Mouse (Mus musculus) hindbrain, postnatal 0 days (tissue): ENCODE measurements around the gene Fxyd1. TPM values are rescaled to one million over a fixed set of nuclear protein-coding genes. Genes with fewer than 3 reads are reported as not detected.

ENCODE experiments used
- ATAC-seq: fragments of 200-750 bp; cut with Nextera tagmentation; 2 replicates; pipeline ENCODE4 v1.8.0; 2017; ENCODE audit warnings: mild to moderate bottlenecking, moderate TSS enrichment, moderate library complexity
- DNase-seq: peaks from one replicate; pipeline ENCODE4 v3.0.0-alpha.2; 2015; ENCODE audit warnings: low spot score
- H3K27ac ChIP-seq: fragments of 300-500 bp; sonication (generic); 2 replicates; pipeline ENCODE4 v1.5.1; 2014; ENCODE audit warnings: mild to moderate bottlenecking
- H3K27me3 ChIP-seq: fragments of 300-500 bp; sonication (generic); 2 replicates; pipeline ENCODE4 v1.6.1; 2014; ENCODE audit warnings: low read length, mixed read lengths; ENCODE audit not compliant: insufficient read depth
- H3K36me3 ChIP-seq: fragments of 300-500 bp; sonication (generic); 2 replicates; pipeline ENCODE4 v1.6.1; 2014; ENCODE audit warnings: low read length, mixed read lengths; ENCODE audit not compliant: insufficient read depth
- H3K4me1 ChIP-seq: fragments of 300-500 bp; sonication (generic); 2 replicates; pipeline ENCODE4 v1.6.1; 2014; ENCODE audit warnings: antibody characterized with exemption, low read length, mixed read lengths; ENCODE audit not compliant: insufficient read depth
- H3K4me2 ChIP-seq: fragments of 300-500 bp; sonication (generic); 2 replicates; pipeline ENCODE4 v1.6.1; 2014; ENCODE audit warnings: low read depth, mild to moderate bottlenecking, low read length, moderate library complexity, mixed read lengths
- H3K4me3 ChIP-seq: fragments of 300-500 bp; sonication (generic); 2 replicates; pipeline ENCODE4 v1.5.1; 2014; ENCODE audit warnings: low read length
- H3K9ac ChIP-seq: fragments of 300-500 bp; sonication (generic); replicated peaks from 2 replicates; pipeline ENCODE4 v1.6.1; 2014; ENCODE audit warnings: mild to moderate bottlenecking, low read length, moderate library complexity, mixed read lengths
- H3K9me3 ChIP-seq: fragments of 300-500 bp; sonication (generic); 2 replicates; pipeline ENCODE4 v1.6.1; 2016; ENCODE audit warnings: low read length, mixed read lengths
- CTCF ChIP-seq: IDR thresholded peaks from 2 replicates; pipeline ENCODE4 v1.5.1; 2016; ENCODE audit warnings: antibody characterized with exemption, control low read depth, low read depth
- WGBS: fragments of 180-500 bp; shearing (Covaris S2); extraction: QIAGEN DNeasy Blood & Tissue Kit; methylation state at CpG from one replicate; pipeline ENCODE4 v1.1.7; 2014; 5-methylcytosine and 5-hydroxymethylcytosine counted together
- polyA plus RNA-seq: library from polyadenylated mRNA; unstranded; fragments of >200 nt; fragmentation: Nextera tagmentation; extraction: Ambion mirVana; gene quantifications from 2 replicates; pipeline ENCODE4 v1.2.1, GENCODE M21; 2015
- total RNA-seq: library from RNA; depleted of rRNA; stranded (reverse); fragments of >200 nt; gene quantifications from 2 replicates; pipeline ENCODE4 v1.2.3, GENCODE M21; 2014; rRNA removed

Fxyd1 gene
- 24.0 and 26.5 TPM in 2 replicates for total RNA-seq
- polyA plus RNA-seq, result 129 and 150 TPM in 2 replicates

DNA sequence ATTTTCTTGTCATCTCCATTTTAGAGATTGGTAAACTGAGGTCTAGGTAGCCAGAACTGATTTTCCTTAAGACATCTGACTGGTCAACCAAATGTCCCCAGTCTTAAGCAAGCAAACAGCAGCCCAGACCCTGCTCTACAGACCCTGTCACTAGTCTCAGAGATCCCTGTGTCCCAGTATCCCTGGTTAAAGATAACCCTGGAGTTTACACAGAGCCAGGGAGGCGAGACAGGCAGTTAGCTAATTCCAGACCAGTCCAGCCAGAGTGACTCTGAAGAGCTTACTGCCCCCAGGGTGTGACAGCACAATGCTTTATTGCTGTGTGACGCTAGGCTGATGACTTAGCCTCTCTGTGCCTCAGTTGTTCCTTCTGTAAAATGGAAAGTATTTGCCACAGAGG is at the start of gene Fxyd1:
Gene Fxyd1 (minus strand): TSS at position 129 of the 400 bp plus-strand sequence.
- Histone ChIP-seq H3K4me3 (no peak within 1 kb of the TSS), H3K9me3 (no peaks in the 10 kb centered on the region), H3K36me3 (no peaks in the 10 kb centered on the region), H3K4me2 (no peak within 1 kb of the TSS), H3K9ac (no peak within 1 kb of the TSS), H3K27me3 (no peaks in the 10 kb centered on the region), H3K27ac (no peak within 1 kb of the TSS), H3K4me1 (peaks cover 11% of the 10 kb centered on the region; the same call in 1 of the 2 replicates)
- ATAC-seq (no peak), DNase-seq (no peak)
- WGBS, result 73% methylated on average over 2 of the region's 2 CpGs
- TF ChIP-seq CTCF, result no peak

DNA sequence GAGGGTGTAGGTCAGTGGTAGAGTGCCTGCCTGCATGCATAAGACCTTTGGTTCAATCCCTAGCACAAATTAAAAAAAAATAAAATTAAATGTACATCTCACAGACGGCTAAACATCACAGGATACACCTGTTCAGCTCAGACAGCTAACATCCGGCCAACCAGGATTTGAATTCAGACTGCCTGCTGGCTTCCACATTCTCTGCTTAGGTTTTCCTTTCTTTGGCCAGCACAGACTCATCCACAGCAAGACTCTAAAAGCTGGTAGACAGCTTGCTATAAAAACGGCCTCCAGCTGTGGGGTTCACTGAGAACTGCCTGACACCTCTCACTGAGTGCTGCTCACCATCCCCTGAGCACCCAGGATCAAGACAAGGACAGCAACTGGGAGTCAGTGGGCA is 49.2 kb upstream of the Fxyd1 start:
- Histone ChIP-seq H3K36me3 (no peaks in the 10 kb centered on the region), H3K4me3 (no peak overlapping the region), H3K9me3 (no peaks in the 10 kb centered on the region), H3K4me1 (no peaks in the 10 kb centered on the region), H3K27ac (no peak overlapping the region), H3K9ac (no peak overlapping the region), H3K4me2 (no peak overlapping the region), H3K27me3 (no peaks in the 10 kb centered on the region)
- DNase-seq, result no peak
- WGBS, result 51% methylated on average over 3 of the region's 3 CpGs
- no peak for ATAC-seq
- TF ChIP-seq CTCF, result no peak

DNA sequence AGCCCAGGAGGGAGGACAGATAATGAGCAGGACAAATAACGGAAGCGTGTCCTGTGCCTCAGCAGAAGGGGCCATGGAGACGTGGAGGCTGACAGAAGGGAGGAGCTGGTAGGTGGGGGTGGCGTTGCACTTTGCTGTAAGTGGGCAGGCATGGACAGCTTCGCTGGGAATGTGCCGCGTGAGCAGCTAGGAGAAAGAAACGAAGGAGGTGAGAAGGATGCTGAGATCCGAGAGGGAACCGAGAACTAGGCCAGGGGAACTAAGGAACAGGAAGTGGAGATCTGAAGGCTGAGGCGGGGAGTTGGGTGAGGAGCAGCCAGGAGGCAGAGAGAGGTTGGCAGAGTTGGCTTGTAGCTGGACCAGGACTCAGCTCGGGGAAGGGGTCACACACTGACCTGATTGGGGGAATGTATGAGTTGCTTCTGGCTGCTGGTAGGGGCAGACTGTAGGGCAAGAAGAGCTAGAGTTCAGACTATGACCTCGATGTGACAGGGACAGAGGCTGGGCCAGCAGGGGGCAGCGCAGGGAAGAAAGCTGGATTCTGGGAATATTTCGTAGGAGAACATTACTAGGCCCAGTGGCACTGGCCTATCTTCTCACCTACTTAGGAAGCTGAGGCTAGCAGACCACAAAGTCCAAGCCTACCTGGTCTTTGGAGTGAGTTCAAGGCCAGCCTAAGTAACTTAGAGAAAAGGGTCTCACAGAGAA is 48.2 kb upstream of the Fxyd1 start:
- WGBS, result 65% methylated on average over 15 of the region's 15 CpGs
- Histone ChIP-seq H3K36me3 (no peaks in the 10 kb centered on the region), H3K9ac (no peak overlapping the region), H3K27me3 (no peaks in the 10 kb centered on the region), H3K4me3 (no peak overlapping the region), H3K4me2 (no peak overlapping the region), H3K27ac (no peak overlapping the region), H3K4me1 (no peaks in the 10 kb centered on the region), H3K9me3 (no peaks in the 10 kb centered on the region)
- no peak for ATAC-seq
- TF ChIP-seq CTCF, result peak; percentile 59
- DNase-seq, result no peak

DNA sequence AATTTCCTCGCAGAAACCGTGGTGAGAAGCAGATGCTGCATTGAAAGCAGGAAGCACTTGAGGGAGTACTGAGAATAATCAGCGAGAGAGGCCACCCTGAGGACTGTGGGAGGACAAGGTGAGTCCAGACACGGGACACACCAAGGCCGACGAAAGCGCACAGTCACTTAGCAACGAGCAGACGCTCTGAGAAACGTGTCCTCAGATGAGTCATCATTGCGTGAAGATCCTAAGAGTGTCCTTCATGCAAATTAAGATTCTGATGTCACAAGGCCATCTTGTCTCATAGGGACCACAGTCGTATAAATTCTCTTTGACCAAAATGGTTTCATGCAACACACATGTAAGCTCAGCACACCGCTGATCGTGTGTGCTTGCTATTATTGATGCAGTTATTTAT is 43.8 kb upstream of the Fxyd1 start:
- no peak for DNase-seq
- Histone ChIP-seq H3K9ac (no peak overlapping the region), H3K4me3 (no peak overlapping the region), H3K27ac (no peak overlapping the region), H3K4me2 (no peak overlapping the region), H3K4me1 (no peaks in the 10 kb centered on the region), H3K36me3 (no peaks in the 10 kb centered on the region), H3K27me3 (no peaks in the 10 kb centered on the region), H3K9me3 (no peaks in the 10 kb centered on the region)
- ATAC-seq, result no peak
- WGBS, result 77% methylated on average over 14 of the region's 14 CpGs
- TF ChIP-seq CTCF, result no peak

DNA sequence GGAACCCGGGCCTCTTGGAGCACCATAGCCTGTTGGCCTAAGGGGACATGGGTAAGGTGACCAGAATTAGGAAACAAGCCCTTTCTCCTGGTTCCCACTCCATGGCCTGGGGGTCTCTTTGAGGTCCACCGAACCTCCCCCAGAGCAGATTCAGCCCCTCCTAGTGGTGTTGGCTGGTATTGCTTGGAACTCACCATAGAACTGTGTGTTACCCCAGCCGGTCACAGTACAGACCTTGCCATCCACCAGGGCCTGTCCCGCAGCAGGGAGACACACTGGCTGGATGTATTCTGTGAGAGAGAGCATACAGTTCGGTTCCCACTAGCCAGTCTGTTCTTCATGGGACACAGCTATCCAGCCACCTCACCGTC is 42.6 kb upstream of the Fxyd1 start:
- WGBS, result 84% methylated on average over 6 of the region's 6 CpGs
- DNase-seq, result no peak

DNA sequence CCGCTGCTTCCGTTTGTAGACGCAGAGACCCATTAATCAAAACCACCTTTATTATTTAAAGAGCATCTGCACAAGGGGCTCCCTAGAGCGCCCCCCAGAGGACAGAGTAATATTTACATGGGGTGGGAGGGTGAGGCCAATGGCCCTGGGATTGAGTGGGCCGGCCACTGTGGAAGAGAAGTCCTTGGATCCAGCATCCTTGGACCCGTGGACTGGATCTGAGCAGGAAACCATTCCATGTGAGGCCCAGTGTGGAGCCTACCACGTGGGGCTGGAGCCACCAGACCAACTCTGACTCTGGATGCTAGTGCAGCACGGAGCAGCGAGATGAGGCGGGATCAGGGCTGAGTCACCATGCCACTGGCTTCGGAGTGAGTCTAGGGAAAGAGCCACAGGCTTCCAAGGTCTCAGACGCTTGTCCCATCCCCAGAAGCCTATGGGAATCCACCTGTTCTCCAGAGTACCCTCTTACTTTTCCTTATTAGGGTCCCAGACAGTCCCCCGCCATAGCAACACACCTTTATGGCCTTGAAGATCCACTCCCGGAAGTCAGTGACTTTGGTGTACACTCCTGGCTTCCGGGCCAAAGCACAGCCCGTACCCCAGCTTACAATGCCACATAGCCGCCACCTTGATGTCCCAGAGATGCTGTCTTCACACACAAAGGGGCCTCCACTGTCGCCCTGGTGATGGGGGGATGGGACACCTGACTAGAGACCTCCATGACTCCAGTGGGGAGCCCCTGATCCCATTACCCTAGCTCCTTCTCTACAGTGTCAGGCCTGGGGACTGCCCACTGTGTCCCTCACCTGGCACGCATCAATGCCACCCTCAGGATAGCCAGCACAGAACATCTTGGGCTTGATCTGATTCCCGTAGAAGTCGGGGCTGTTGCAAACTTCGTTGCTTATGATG is 42.0 kb upstream of the Fxyd1 start:
- DNase-seq (no peak), ATAC-seq (no peak)
- Histone ChIP-seq H3K27ac (no peak overlapping the region), H3K4me3 (no peak overlapping the region), H3K9me3 (no peaks in the 10 kb centered on the region), H3K4me2 (no peak overlapping the region), H3K27me3 (no peaks in the 10 kb centered on the region), H3K9ac (no peak overlapping the region), H3K4me1 (no peaks in the 10 kb centered on the region), H3K36me3 (no peaks in the 10 kb centered on the region)
- WGBS, result 80% methylated on average over 22 of the region's 22 CpGs
- peak; percentile 36; the same call in 1 of the 2 replicates for TF ChIP-seq CTCF

More for the DNA sequence above, 42.6 kb upstream of the Fxyd1 start:
- ATAC-seq, result no peak
- Histone ChIP-seq H3K4me2 (no peak overlapping the region), H3K4me3 (no peak overlapping the region), H3K36me3 (no peaks in the 10 kb centered on the region), H3K27me3 (no peaks in the 10 kb centered on the region), H3K9ac (no peak overlapping the region), H3K4me1 (no peaks in the 10 kb centered on the region), H3K9me3 (no peaks in the 10 kb centered on the region), H3K27ac (no peak overlapping the region)
- peak; percentile 18 for TF ChIP-seq CTCF
